In genomic region chr14:30736413-30736812, GRCm38 (mm10) we compare ENCODE assay signal across 15 mouse cellular contexts.
"Had no signal": no experiment of that assay in that cellular context is flagged by ENCODE, and none has a peak within 500 bp of the region (broad histone marks: within the 10 kb centered on the region; RNA-seq: fewer than 3 reads in every experiment).

No protein-coding gene starts in this region.

- H3K4me1 ChIP-seq: midbrain, embryonic 12.5 days; midbrain, embryonic 15.5 days; neural tube, embryonic 12.5 days; stomach, embryonic 15.5 days had no signal

- H3K9ac ChIP-seq: liver, embryonic 14.5 days; lung, embryonic 14.5 days; midbrain, embryonic 12.5 days; midbrain, embryonic 15.5 days; neural tube, embryonic 12.5 days; stomach, embryonic 15.5 days had no signal

- H3K4me2 ChIP-seq: lung, embryonic 14.5 days; midbrain, embryonic 12.5 days; midbrain, embryonic 15.5 days; neural tube, embryonic 12.5 days; stomach, embryonic 15.5 days had no signal

- DNase-seq: lung, adult 18-20 months; lung, embryonic 14.5 days; lung, postnatal 10 days; lung, postnatal 36 days; right cerebral cortex, postnatal 14 days; thymus, adult 2 months; thymus, postnatal 25 days; thymus, postnatal 4 days had no signal

- ATAC-seq: midbrain, embryonic 15.5 days had no signal

- H3K36me3 ChIP-seq: midbrain, embryonic 12.5 days; midbrain, embryonic 15.5 days; neural tube, embryonic 12.5 days; stomach, embryonic 15.5 days had no signal

- H3K27ac ChIP-seq: liver, embryonic 14.5 days; macrophage; midbrain, embryonic 12.5 days; midbrain, embryonic 15.5 days; neural tube, embryonic 12.5 days; stomach, embryonic 15.5 days; stomach, postnatal 0 days had no signal

- H3K27me3 ChIP-seq: midbrain, embryonic 12.5 days; midbrain, embryonic 15.5 days; neural tube, embryonic 12.5 days; stomach, embryonic 15.5 days had no signal

- H3K4me3 ChIP-seq: midbrain, embryonic 12.5 days; midbrain, embryonic 15.5 days; neural tube, embryonic 12.5 days; stomach, embryonic 15.5 days had no signal

- H3K9me3 ChIP-seq: midbrain, embryonic 12.5 days; midbrain, embryonic 15.5 days; neural tube, embryonic 12.5 days; stomach, embryonic 15.5 days had no signal
